Mouse (Mus musculus) kidney, adult 9 months (tissue): ENCODE measurements around the gene Foxo3.
A peak's percentile ranks its signal among the peaks of the same experiment; 100 is the strongest.

ENCODE experiments used
- DNase-seq: peaks from one replicate; pipeline ENCODE4 v3.0.0; 2022

Foxo3 gene

DNA sequence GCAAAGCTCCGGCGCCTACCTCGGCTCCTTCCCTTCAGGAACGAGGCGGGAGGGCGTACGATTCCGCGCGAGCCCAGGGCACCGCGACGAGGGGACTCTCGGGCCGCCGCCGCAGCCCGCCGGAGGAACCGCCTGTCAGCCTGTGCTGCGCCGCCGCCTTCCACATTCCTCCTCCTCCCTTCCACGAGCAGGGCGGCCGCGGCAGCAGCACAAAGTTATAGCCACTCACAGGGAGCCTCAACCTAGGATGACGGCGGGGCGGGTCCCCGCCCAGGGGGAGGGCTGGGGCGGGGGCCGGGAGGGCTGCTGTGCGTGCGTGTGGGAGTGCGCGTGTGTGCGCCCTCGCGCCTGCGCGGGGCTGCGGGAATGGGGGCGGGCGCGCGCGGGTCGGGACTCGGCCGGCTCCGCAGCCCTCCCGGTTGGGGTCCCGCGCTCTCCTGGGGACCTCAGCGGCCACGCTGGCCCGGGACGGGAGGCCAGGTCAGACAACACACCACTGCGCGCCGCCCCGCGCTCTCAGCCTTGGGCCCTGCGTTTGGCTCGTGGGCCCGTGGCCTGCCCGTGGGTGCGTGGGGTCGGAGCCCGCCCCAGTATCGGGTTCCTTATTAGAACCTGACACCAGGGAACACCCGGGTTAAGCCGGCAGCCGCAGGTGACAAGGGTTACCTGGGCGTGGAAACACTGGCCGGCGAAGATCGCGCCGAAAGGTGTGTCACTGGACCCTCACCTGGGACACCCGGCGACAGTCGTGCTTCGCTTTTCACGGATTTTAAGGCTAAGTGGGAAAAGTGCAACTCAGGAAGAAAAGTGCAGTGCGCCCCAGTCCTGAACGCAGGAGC, at the start of gene Foxo3:
TSS of gene Foxo3 (minus strand) at position 249 of the 839 bp plus-strand sequence.
- peak; percentile 92 for DNase-seq

DNA sequence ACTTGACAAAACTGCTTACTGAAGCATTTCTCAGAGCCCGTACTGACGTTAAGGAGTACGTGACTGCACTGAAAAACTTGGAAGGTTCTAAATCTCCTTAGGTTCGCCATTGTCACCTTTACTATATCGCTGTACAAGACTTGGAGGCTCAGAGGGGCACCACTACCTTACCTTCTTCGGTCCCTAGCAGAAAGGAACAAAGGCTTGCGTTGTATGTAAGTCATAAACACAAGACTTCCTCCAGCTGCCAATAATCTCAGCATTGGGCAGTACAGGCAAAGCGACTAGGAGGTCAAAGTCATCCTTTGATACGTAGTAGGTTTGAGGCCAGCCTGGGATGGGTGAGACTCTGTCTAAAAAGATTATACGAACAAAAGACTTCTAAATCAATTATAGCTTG, 48.8 kb upstream of the Foxo3 start:
- no peak for DNase-seq

DNA sequence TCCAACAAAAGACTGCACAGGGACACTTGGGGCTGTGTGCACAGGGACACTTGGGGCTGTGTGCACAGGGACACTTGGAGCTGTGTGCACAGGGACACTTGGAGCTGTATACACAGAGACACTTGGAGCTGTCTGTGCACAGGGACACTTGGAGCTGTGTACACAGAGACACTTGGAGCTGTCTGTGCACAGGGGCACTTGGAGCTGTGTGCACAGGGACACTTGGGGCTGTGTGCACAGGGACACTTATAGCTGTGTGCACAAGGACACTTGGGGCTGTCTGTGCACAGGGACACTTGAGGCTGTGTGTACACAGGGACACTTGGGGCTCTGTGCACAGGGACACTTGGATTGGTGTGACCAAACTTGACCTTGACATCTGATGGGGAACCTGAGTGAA, 47.4 kb upstream of the Foxo3 start:
- DNase-seq: no peak

DNA sequence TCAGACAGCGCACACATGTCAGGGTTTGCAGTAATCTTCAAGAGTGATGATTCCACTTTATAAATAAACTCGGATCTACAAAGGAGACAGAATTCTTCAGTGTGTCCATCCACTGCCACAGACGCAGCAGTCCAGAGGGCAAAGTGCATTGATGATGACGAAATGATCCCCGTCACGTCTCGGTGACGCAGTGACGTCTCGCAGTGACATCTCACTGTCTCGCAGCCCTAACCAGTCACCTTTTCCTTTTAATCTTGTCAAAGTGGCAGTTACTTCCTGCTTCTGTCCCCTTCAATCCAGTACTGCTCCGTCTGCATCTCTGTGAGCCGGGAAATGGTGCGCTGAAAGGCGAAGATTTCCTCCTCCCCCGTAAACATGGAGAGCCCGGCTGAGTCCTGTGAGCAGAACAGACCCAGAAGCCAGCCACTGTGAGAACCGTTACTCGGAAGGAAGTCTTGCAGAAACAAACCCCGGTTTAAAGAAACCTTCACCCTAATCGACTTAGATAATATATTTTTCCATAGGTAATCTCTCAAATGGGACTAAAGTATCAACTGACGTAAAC, 36.7 kb upstream of the Foxo3 start:
- DNase-seq: no peak

DNA sequence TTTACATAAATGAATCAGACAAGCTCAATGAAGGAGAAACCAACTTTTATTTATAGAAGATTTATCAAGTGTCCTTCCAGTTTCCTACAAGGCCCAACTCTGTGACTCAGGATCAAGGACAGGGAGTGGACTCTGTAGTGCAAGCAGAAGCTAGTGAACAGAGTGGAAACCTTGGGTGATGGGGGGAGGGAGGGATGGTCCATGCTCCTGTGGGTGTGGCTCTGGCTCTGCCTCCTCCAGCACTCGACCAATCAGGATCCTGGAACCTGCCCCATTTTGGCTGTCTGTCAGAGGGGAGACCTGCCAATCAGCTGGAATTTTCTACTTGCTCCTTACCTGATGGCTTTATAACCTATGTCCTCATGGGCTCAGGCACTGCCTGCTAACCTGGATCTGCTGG, 36.0 kb upstream of the Foxo3 start:
- no peak for DNase-seq

DNA sequence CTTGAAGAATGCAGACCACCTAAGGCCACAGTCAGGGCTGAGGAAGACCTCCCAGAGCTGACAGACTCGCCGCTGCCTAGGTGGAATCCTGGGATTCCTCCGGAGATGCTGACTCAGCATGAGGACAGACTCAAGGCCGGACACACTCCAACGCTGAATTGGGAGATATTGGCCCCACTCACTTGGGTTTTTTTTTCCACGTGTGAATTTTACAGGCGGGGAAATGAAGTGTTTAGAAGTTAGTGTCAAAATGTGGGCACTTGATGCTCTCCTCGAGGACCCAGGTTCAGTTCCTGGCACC, 32.1 kb upstream of the Foxo3 start:
- DNase-seq: no peak

DNA sequence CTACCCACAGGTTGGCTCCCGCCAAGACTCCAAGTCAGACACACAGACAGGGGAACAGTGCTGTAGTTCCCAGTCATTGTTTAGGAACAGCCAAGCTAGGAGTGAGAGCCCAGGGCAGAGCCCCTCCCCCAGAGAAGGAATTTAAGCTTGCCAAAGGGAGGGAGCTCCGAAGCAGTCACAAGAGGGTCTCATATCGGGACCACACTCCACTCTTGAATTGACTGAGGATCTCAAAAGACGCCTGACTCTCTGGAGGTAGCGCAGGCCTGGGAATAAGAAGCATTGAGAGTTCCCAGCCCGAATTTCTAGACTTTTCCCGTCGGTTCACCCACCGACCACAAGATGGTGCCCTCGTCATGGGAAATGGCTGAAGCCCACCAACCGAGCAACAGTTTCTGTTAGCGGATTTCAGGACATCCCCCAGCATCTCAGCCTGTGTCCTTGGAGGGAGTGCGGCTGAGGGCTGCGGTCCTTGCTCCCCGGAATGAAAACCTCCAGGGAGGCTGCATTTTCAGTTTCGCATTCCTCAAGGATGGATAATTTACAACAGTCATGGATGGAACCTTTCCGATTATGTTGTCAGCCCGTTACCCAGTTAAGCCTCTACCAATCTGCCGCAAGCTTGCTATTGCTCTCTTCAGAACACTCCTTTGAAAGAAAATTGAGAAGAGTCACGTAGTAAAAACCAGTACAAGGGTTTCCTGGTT, 31.6 kb upstream of the Foxo3 start:
- DNase-seq: peak; percentile 61

DNA sequence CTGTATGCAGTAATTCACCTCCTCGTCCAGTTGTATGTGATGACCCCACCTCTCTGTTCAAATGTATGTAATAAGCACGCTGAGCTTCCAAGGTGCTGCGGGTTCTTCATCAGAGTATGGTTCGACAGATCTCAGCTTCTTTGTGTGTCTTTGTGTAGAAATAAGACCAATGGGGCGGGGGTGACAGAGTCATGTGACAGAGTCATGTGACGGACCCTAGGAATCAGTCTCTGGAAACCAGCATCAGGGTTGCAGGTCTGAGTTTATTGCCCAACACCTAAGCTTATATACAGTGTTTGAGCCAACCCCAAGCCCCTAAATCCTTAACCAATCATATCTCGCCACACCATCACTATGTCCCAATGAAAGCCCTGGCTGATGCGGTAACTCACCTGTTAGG, 29.9 kb upstream of the Foxo3 start:
- no peak for DNase-seq

DNA sequence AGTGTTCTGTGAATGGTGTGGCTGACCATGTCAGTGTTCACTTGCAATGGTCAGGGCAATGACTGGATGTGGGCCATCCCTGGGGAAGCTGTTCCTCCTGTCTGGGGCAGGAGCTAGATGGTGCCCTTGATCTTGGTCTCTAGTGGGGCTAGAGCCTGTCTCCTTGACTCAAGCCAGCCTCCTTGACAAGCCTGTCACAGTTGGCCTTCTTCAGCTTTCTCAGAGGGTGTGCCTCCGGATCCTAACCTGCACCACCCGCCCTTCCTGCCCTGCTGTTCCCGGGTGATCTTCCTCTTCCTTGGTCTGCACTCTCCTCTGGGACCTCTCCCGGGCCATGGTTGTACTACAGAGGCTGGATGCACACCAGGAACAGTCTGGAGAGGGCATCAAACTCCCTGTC, 24.2 kb upstream of the Foxo3 start:
- DNase-seq: no peak

DNA sequence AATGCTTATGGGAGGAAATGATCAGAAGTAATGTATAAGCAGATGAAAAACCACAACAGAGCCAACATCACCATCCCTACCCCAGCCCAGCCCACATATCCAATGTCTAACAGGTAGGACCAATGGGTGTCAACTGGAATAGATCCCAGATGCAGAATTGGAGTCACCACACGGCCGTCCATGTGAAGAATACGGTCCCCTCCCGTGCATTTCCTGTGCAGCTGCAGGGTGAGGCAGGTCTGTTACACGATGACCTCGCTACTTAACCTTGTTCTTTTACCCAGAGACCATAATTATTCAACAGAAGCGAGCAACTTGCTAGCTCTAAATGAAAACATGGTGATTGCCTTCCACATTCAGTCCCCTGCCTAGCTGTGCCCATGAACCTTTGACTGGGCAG, 23.4 kb upstream of the Foxo3 start:
- DNase-seq: peak; percentile 34

DNA sequence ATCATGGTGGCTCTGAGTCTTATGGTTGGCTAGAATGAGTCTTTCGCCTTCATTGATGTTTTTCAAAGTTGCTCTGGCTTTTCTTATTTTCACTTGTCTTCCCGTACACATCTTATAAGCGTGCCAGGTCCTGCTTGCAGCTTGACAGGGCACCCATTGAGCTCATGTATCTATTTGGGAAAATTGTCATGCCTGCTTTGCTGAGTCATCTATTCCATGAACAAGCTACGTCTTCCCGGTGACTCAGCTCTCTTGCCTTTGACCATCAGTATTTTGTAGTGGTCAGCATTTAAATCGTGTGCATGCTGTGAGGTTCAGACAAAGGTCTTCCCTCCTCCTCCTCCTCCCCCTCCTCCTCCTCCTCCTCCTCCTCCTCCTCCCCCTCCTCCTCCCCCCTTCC, 22.9 kb upstream of the Foxo3 start:
- DNase-seq: no peak

DNA sequence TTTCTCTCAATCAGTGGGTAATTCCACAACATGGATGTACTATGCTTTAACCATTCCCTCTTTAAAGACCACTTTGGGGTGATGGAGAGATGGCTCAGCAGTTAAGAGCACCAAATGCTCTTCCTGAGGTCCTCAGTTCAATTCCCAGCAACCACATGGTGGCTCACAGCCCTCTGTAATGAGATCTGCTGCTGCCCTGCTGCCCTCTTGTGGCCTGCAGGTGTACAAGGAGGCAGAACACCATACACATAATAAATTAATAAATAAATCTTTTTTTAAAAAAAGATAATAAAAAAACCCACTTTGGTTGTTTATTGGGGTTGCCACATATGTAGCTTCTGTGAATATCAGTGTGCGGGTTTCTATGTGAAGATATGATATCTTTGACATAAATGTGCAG, 21.4 kb upstream of the Foxo3 start:
- DNase-seq: no peak

DNA sequence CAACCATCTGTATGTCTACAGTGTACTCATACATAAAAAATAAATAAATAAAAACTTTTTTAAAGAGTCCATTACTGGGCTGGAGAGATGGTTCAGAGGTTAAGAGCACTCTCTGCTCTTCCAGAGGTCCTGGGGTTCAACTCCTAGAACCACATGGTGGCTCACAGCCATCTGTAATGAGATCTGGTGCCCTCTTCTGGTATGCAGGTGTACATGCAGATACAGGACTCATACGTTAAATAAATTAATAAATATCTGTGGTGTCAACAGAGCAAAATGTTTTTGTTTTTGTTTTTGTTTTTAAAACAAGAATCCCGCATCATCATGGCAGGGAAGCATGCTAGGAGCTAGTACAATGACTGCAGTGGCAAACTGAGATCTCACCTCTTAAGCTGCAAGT, 20.6 kb upstream of the Foxo3 start:
- DNase-seq: no peak

DNA sequence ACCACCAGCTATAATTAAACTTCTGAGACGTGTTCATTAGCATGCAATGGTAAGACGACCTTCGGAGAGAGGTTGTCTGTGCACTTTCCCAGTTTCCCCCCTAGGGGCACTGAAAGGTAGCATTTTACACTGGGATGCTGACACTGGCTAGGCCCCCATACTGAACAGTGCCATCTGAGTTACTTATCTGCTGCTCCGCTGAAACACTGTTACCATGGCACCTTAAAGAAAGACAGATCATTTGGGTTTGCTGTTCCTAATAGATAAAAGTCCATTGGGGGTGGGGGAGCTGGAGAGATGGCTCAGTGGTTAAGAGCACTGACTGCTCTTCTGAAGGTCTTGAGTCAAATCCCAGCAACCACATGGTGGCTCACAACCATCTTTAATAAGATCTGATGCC, 20.0 kb upstream of the Foxo3 start:
- DNase-seq: no peak

DNA sequence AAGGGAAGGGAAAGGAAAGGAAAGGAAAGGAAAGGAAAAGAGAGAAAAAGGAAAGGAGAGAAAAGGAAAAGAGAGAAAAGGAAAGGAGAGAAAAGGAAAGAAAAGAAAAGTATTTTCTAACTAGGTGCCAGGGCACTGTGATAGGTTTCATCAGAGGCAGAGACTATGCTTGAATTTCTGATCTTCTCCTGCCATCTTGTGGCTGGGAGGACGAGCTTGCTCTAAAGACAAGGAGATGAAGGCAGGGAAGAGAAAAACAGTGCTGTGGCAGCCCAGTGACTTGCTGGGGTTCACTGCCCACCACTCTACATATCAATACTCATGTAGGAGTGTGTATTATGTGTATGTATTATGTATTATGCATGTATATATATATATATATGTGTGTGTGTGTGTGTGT, 18.5 kb upstream of the Foxo3 start:
- peak; percentile 44 for DNase-seq

DNA sequence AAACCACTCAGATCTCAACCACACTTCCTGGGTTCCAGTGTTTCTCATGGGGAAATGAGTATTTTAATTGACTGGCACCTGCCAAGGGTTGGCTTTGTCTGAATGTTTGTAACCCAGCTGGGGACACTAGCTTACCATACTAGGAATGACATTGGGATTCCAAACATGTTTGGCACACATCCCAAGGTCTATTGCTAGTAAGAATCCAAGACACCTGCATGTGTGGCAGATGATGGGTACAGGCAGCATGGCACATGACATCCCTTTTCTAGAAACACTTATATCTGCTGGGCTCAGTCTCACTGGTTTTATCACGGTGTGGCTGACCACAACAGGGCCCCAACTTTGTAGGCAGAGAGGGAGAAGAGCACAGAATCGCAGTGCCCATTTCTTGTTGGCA, 17.8 kb upstream of the Foxo3 start:
- no peak for DNase-seq

DNA sequence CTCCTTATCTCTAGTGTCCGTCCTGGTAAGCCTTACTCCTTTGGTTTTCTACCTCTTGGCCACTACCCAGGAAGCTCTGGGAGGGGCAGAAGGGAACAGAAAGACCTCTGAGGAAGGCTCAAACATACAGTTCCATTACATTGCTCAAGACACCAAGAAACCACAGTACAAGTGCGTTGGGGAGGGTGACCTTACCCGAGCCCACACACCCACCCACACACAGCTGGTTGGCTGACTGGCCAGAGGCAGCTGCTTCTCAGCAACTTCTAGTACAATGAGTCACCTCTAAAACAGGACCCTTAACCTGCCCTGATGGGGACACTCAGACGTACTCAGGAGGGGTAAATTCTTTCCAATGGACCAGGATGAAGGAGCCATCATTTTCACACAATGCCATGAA, 17.3 kb upstream of the Foxo3 start:
- DNase-seq: no peak

DNA sequence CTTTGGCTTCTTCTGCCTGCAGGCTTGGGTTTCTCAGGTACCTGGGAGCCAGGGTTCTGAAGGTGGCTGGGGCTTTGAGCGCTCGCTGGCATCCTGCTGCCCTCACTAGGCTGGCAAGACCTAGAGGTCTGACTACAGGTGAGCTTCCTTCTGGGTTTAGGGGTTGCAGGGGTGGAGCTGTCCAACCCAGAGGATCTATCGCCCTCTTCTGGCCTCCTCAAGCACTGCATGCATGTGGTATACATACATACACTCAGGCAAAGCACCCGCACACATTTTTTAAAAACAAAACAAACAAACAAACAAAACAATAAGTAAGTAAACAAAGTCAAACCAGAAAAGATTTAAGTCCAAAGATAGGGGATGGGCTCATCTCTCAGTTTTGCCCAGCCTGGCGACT, 14.8 kb upstream of the Foxo3 start:
- peak; percentile 72 for DNase-seq

DNA sequence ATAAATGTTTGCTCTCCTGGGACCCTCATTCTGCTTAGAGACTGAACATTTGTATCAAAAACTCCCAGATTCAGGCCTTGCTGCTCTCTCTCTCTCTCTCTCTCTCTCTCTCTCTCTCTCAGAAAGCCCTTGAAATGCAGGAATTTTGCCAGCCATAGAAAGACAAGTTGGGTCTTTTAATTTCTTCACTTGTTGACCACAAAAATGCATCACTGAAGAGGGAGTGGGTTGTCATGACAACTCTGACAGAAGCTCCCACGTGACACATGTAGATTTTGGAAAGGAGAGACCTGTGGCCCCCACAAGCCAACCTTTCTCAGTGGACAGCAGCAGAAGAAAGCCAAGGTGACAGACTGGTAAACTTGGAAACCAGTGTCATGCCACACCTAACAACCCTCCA, 11.1 kb upstream of the Foxo3 start:
- DNase-seq: no peak

DNA sequence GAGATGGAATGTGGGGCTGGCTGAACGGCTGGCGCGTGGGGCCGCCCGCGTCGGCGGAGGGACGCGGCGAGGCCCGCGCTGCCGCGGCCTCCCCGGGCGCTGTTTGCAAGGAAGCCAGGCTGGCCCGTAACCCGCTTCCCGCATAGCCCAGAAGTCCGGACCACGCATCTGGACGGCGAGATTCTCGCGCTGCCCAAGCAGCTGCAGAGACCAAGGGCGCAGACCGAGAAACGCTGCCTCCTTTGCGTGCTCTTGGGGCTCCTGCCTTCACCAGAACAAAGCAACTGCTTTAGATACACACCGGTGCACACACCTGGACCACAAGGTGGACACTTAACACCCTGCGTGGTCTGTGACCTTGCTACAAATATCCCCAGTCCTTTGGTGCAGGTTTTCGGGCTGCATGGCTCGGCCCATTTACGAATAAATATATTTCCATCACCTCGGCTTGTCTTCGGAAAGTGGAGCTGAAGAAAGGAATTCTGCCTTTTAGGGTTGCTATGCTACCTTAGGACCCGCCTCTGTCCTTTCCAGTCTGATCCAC, 1.8 kb upstream of the Foxo3 start:
- DNase-seq: no peak

DNA sequence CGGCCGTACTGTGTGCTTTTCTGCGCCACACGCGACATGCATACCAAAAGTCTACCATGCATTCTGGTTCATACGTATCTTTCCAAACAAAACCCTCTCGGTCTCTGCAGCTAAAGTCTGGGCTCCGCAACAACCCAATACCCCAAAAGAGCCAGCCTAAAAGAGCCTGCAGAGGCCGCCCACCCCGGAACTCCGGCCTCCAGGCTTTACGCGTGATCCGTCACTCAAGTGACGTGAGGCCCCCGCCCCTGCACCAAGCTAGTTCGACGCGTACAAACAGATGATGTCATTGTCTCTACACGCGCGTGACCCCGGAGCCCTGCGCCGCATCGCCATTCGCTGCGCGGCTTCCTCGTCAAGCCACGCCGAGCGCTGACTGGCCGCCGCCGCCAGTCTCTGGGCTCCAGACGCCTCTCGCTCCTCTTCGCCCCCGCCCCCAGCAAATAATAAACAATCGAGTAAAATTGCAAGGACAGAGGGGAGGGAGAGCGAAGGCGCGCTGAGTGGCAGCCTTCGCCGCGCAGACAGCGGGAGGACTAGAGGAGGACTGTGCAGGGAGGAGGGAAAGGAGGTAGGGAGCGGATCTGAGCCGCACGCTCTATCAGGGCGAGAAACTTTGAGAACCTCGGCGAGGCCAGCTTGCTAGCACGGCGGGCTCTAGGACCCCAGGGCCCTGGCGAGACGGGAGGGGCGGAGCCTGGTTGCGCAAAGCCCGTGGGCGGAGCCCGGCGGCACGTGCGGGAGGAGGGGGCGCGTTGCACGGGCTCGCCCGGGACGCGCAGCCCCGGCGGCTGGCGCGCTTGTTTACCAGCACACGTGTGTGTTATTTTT, 1.1 kb upstream of the Foxo3 start:
- peak; percentile 99 for DNase-seq

DNA sequence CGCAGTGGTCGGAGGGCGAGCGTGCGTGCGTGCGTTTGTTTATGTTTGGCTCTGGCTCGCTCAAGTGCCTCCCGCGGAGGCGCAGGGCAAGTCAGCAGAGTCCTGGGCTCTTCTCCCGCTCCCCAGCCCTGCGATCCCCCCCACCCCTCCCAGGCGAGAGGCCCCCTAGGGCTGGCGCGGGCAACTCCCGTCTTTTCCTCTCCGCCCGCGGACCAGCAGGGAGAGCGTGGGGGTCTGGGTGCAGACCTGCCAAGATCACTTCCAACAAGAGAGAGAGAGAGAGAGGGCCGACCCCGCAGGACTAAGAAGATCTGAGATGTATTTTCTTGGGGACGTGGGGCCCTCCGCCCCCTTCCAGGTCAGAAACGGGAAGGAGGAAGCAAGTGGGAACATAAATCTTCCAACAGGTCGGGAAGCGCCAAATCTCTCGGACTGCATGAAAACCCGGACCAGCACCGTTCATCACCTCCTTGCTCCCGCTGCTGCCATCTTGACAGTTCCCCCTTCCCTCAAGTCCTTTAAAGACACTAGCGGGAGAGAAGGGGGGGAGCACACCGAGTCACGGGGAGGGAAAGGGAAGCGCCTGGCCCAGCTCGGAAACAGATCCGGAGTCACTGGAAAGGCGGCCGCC, 569 bp downstream of the Foxo3 start:
- DNase-seq: peak; percentile 75

DNA sequence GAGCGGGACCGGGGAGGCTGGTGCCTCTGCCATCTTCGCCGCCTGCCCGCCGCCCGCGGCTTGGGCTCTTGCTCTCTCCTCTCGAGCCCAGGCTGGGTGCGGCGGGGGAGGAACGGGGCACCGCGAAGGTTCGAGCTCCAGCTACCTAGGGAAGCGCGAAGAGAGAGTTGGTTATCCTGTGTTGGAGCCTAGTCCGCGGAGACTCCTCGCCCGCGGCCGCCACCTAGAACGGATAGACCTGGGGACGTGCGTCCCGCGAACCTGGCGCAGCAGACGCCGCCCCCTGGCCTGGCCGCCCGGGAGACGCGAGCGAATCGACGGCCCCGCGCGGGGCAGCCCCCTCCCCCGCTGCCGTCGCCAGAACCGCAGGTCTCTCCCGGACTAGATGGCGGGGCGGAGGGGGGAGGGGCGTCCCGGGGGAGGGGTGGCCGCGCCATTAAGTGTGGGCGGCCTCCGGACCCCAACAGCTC, 1.1 kb downstream of the Foxo3 start:
- DNase-seq: peak; percentile 53
